In genomic region chr17:12317954-12318651, GRCm38 (mm10) we compare ENCODE assay signal across 8 mouse cellular contexts. TPM values are rescaled to one million over a fixed set of nuclear protein-coding genes. Genes with fewer than 3 reads are reported as not detected.
DNase-seq lines count a peak whose midpoint lies in the region; ATAC-seq and TF ChIP-seq lines count a peak whose summit lies in the region.

No protein-coding gene starts in this region.

- ATAC-seq in kidney, postnatal 0 days (replicated peaks; ENCODE audit: low FRiP score, low read depth): no peak; the same call in 1 of the 2 replicates
- peak; percentile 73 for ATAC-seq in embryonic facial prominence, embryonic 13.5 days (ENCODE audit: insufficient number of reproducible peaks, insufficient read depth, low FRiP score, low TSS enrichment, low read depth)
- peak; percentile 82 for ATAC-seq in intestine, embryonic 16.5 days
- ATAC-seq in midbrain, embryonic 15.5 days (replicated peaks): peak; percentile 87

- H3K36me3 ChIP-seq in kidney, postnatal 0 days (ENCODE audit: insufficient read depth, low read length): no peaks in the 10 kb centered on the region
- H3K36me3 ChIP-seq in embryonic facial prominence, embryonic 13.5 days: no peaks in the 10 kb centered on the region
- no peaks in the 10 kb centered on the region for H3K36me3 ChIP-seq in intestine, embryonic 16.5 days (ENCODE audit: control insufficient read depth, insufficient read depth, low read length)
- no peaks in the 10 kb centered on the region for H3K36me3 ChIP-seq in midbrain, embryonic 15.5 days (replicated peaks)

- WGBS in kidney, postnatal 0 days: under 1% methylated on average over 58 of the region's 59 CpGs
- under 1% methylated on average over 59 of the region's 59 CpGs for WGBS in embryonic facial prominence, embryonic 13.5 days
- WGBS in intestine, embryonic 16.5 days: under 1% methylated on average over 57 of the region's 59 CpGs
- WGBS in midbrain, embryonic 15.5 days: under 1% methylated on average over 59 of the region's 59 CpGs

- no peaks in the 10 kb centered on the region for H3K9me3 ChIP-seq in kidney, postnatal 0 days (replicated peaks; ENCODE audit: low read length)
- H3K9me3 ChIP-seq in embryonic facial prominence, embryonic 13.5 days: no peaks in the 10 kb centered on the region
- no peaks in the 10 kb centered on the region for H3K9me3 ChIP-seq in intestine, embryonic 16.5 days (ENCODE audit: control insufficient read depth, low read length)
- no peaks in the 10 kb centered on the region for H3K9me3 ChIP-seq in midbrain, embryonic 15.5 days

- no peak for TF ChIP-seq CTCF in kidney, postnatal 0 days (IDR thresholded peaks at IDR 0.05; ENCODE audit: low read depth)

- peak overlapping the region; percentile 94 for H3K9ac ChIP-seq in kidney, postnatal 0 days (ENCODE audit: low read depth, low read length)
- peak overlapping the region; percentile 95 for H3K9ac ChIP-seq in embryonic facial prominence, embryonic 13.5 days
- peak overlapping the region; percentile 93 for H3K9ac ChIP-seq in intestine, embryonic 16.5 days (ENCODE audit: low read depth, low read length)
- H3K9ac ChIP-seq in midbrain, embryonic 15.5 days: peak overlapping the region; percentile 92

- peak overlapping the region; percentile 95 for H3K27ac ChIP-seq in kidney, postnatal 0 days
- peak overlapping the region; percentile 98 for H3K27ac ChIP-seq in embryonic facial prominence, embryonic 13.5 days
- peak overlapping the region; percentile 96 for H3K27ac ChIP-seq in intestine, embryonic 16.5 days (ENCODE audit: low read length)
- peak overlapping the region; percentile 99 for H3K27ac ChIP-seq in midbrain, embryonic 15.5 days

- peak overlapping the region; percentile 82 for H3K4me2 ChIP-seq in kidney, postnatal 0 days (ENCODE audit: low read length)
- H3K4me2 ChIP-seq in embryonic facial prominence, embryonic 13.5 days: peak overlapping the region; percentile 62
- H3K4me2 ChIP-seq in intestine, embryonic 16.5 days (ENCODE audit: low read depth, low read length): peak overlapping the region; percentile 63
- peak overlapping the region; percentile 70 for H3K4me2 ChIP-seq in midbrain, embryonic 15.5 days

- DNase-seq in kidney, postnatal 0 days (ENCODE audit: low spot score): peak; percentile 48
- DNase-seq in kidney, postnatal 10 days: no peak
- peak; percentile 41 for DNase-seq in MN1 (ENCODE audit: low spot score)
- no peak for DNase-seq in layer of hippocampus, adult 9-11 months
- no peak for DNase-seq in kidney, adult 9 months

- 0 out of 2 replicates have a peak, but pooled peaks cover 7% of the 10 kb centered on the region for H3K4me1 ChIP-seq in kidney, postnatal 0 days (replicated peaks; ENCODE audit: insufficient read depth, low read length)
- peaks cover 33% of the 10 kb centered on the region for H3K4me1 ChIP-seq in embryonic facial prominence, embryonic 13.5 days
- H3K4me1 ChIP-seq in intestine, embryonic 16.5 days (ENCODE audit: control insufficient read depth, insufficient read depth, low read length): peaks cover 9% of the 10 kb centered on the region; the same call in 1 of the 2 replicates
- peaks cover 40% of the 10 kb centered on the region for H3K4me1 ChIP-seq in midbrain, embryonic 15.5 days

- H3K4me3 ChIP-seq in kidney, postnatal 0 days (replicated peaks; ENCODE audit: low read depth, low read length): peak overlapping the region; percentile 93
- peak overlapping the region; percentile 97 for H3K4me3 ChIP-seq in embryonic facial prominence, embryonic 13.5 days
- peak overlapping the region; percentile 92 for H3K4me3 ChIP-seq in intestine, embryonic 16.5 days (ENCODE audit: low read length)
- peak overlapping the region; percentile 89 for H3K4me3 ChIP-seq in midbrain, embryonic 15.5 days

- H3K27me3 ChIP-seq in kidney, postnatal 0 days (ENCODE audit: insufficient read depth, low read length): no peaks in the 10 kb centered on the region
- H3K27me3 ChIP-seq in embryonic facial prominence, embryonic 13.5 days: no peaks in the 10 kb centered on the region
- H3K27me3 ChIP-seq in intestine, embryonic 16.5 days (replicated peaks; ENCODE audit: control insufficient read depth, insufficient read depth, low read length): no peaks in the 10 kb centered on the region
- H3K27me3 ChIP-seq in midbrain, embryonic 15.5 days (replicated peaks): no peaks in the 10 kb centered on the region

RNA-seq across cellular contexts. Expression of gene Map3k4, which starts 0.5 kb away (rescaled TPM):
- 52.5 and 58.7 TPM in 2 replicates for polyA plus RNA-seq in kidney, postnatal 0 days (2015; fragmentation: Nextera tagmentation; extraction: Ambion mirVana)
- polyA plus RNA-seq in embryonic facial prominence, embryonic 13.5 days (2015; fragmentation: Nextera tagmentation; extraction: Ambion mirVana): 47.0 and 50.4 TPM in 2 replicates
- 25.6 and 28.3 TPM in 2 replicates for polyA plus RNA-seq in intestine, embryonic 16.5 days (2015; fragmentation: Nextera tagmentation; extraction: Ambion mirVana)
- 38.8 and 50.8 TPM in 2 replicates for polyA plus RNA-seq in midbrain, embryonic 15.5 days (2015; fragmentation: Nextera tagmentation; extraction: Ambion mirVana)

Comparison
In these comparisons a context has a peak if more than half of its experiments do, and no peak if none do; other contexts are left out.
1. DNase-seq: peak in kidney, postnatal 0 days (single experiment) and MN1 (single experiment); none in kidney, postnatal 10 days (single experiment), layer of hippocampus, adult 9-11 months (single experiment) and kidney, adult 9 months (single experiment).
2. Peak in every context shown above with its lines, with median percentiles within 50 percentile points of each other: H3K27ac ChIP-seq, H3K4me2 ChIP-seq, H3K4me3 ChIP-seq and H3K9ac ChIP-seq.